Mouse (Mus musculus): Measurements from ENCODE around the gene Acsl5. TPM values are rescaled to one million over a fixed set of nuclear protein-coding genes. Genes with fewer than 3 reads are reported as not detected.

Acsl5 gene
- polyA plus RNA-seq, 1 experiment from 2014 or later: 414 TPM

DNA sequence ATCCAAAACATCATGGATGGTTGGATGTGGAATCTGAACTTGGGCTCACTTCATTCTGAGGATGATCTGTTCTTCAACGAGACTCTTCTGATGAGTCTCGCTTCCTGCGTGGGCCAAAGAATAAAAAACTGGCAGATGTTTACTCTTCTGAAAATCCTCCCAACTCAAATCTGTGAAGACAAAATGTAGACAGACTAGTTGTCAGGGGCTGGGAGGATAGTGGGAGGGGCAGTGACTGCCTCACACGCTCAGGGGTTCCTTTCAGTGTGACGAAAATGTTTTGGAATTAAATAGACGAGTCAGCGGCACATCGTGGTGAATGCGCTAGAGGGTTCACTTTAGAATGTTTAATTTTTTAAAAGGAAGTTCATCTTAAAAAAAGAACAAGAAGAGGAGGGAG, 4.4 kb downstream of the Acsl5 start:
- Histone ChIP-seq H3K9me3 (ENCODE audit: low read length) (no peaks in the 10 kb centered on the region), H3K4me2 (ENCODE audit: low read depth, low read length) (peak overlapping the region; percentile 11; the same call in 1 of the 2 replicates), H3K36me3 (replicated peaks; ENCODE audit: insufficient read depth, low read length) (0 out of 2 replicates have a peak, but pooled peaks cover 2% of the 10 kb centered on the region), H3K27me3 (ENCODE audit: insufficient read depth, low read length) (no peaks in the 10 kb centered on the region), H3K4me1 (ENCODE audit: insufficient read depth) (peaks cover 48% of the 10 kb centered on the region), H3K9ac (replicated peaks) (no peak overlapping the region), H3K4me3 (ENCODE audit: low read depth, low read length) (no peak overlapping the region), H3K27ac (ENCODE audit: low read depth) (peak overlapping the region; percentile 53; the same call in 1 of the 2 replicates)
- WGBS (ENCODE audit: insufficient replicate concordance): 73% methylated on average over 9 of the region's 9 CpGs
- no peak for ATAC-seq
- no peak for DNase-seq
- TF ChIP-seq EP300 (IDR thresholded peaks at IDR 0.05; ENCODE audit: low read depth) (no peak), CTCF (IDR thresholded peaks at IDR 0.05; ENCODE audit: low read depth) (no peak)

DNA sequence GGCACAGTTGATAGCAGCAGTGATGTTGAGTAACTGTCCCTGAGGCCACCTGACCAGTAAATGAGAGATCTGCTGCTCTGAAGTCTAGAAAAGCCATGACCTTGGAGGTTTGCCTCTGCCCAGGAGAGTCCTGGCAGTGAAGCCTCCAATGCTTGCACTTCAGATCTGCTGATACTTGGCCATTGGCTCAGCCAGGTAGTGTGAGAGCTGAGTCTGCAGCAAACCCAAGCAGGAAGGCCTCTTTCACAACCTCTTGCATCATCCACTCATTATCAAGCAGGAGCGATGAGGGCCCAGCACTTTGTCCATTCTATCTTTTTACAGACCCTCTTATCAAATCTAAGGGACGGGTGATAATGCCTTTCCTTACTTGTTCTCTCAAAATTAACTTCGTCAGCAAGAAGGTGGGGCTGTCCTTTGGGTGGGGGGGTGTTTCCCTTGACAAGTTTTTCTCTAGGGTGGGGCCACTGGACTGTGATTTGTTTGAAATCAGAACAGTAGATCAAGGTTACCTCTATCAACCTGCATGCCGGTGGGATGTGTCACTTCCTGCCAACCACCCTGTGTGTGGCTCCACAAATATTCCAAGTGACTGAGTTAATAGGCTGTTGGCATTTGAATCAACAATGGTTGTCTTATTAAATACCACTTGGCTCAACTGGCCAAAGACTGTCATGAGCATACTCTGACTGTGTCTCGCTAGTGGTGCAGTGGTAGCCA, 6.1 kb downstream of the Acsl5 start:
- H3K9me3 ChIP-seq (ENCODE audit: low read length): no peaks in the 10 kb centered on the region
- peak overlapping the region; percentile 10 for H3K4me2 ChIP-seq (ENCODE audit: low read depth, low read length)
- WGBS (ENCODE audit: insufficient replicate concordance): 32% methylated on average over 5 of the region's 5 CpGs
- H3K4me3 ChIP-seq (ENCODE audit: low read depth, low read length): no peak overlapping the region
- TF ChIP-seq EP300 (IDR thresholded peaks at IDR 0.05; ENCODE audit: low read depth): peak; percentile 13; the same call in 1 of the 2 replicates
- TF ChIP-seq CTCF (IDR thresholded peaks at IDR 0.05; ENCODE audit: low read depth): no peak
- H3K36me3 ChIP-seq (replicated peaks; ENCODE audit: insufficient read depth, low read length): peaks cover 2% of the 10 kb centered on the region; the same call in 1 of the 2 replicates
- H3K4me1 ChIP-seq (ENCODE audit: insufficient read depth): peaks cover 51% of the 10 kb centered on the region
- no peak overlapping the region for H3K9ac ChIP-seq (replicated peaks)
- peak overlapping the region; percentile 79 for H3K27ac ChIP-seq (ENCODE audit: low read depth)
- ATAC-seq (peak; percentile 65), DNase-seq (peak; percentile 44)
- H3K27me3 ChIP-seq (ENCODE audit: insufficient read depth, low read length): no peaks in the 10 kb centered on the region

DNA sequence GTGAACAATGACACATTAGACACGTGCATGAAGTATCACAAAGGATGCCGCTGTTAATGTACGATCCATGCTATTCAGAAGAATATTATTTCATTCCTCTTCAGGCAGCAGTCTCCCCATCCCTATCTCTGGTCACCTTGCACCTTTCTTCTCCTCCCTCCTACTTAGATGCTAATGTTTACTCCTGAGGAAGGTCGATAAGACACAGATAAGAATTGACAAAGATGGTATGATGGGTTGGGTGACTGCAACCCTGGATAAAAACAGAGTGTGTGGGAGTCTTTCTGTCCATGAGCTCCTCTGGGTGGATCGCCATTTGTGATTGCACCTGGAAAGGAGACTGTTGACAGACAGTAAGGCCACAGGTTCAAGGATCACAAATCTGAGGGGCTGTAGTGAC, 6.8 kb downstream of the Acsl5 start:
- peaks cover 51% of the 10 kb centered on the region for H3K4me1 ChIP-seq (ENCODE audit: insufficient read depth)
- H3K4me3 ChIP-seq (ENCODE audit: low read depth, low read length): no peak overlapping the region
- H3K27me3 ChIP-seq (ENCODE audit: insufficient read depth, low read length): no peaks in the 10 kb centered on the region
- DNase-seq: no peak
- peak overlapping the region; percentile 79 for H3K27ac ChIP-seq (ENCODE audit: low read depth)
- H3K4me2 ChIP-seq (ENCODE audit: low read depth, low read length): peak overlapping the region; percentile 10; the same call in 1 of the 2 replicates
- H3K36me3 ChIP-seq (replicated peaks; ENCODE audit: insufficient read depth, low read length): peaks cover 2% of the 10 kb centered on the region; the same call in 1 of the 2 replicates
- H3K9ac ChIP-seq (replicated peaks): no peak overlapping the region
- no peak for ATAC-seq
- no peaks in the 10 kb centered on the region for H3K9me3 ChIP-seq (ENCODE audit: low read length)
- WGBS (ENCODE audit: insufficient replicate concordance): 65% methylated on average over 5 of the region's 5 CpGs
- peak; percentile 62 for TF ChIP-seq EP300 (IDR thresholded peaks at IDR 0.05; ENCODE audit: low read depth)
- TF ChIP-seq CTCF (IDR thresholded peaks at IDR 0.05; ENCODE audit: low read depth): no peak

DNA sequence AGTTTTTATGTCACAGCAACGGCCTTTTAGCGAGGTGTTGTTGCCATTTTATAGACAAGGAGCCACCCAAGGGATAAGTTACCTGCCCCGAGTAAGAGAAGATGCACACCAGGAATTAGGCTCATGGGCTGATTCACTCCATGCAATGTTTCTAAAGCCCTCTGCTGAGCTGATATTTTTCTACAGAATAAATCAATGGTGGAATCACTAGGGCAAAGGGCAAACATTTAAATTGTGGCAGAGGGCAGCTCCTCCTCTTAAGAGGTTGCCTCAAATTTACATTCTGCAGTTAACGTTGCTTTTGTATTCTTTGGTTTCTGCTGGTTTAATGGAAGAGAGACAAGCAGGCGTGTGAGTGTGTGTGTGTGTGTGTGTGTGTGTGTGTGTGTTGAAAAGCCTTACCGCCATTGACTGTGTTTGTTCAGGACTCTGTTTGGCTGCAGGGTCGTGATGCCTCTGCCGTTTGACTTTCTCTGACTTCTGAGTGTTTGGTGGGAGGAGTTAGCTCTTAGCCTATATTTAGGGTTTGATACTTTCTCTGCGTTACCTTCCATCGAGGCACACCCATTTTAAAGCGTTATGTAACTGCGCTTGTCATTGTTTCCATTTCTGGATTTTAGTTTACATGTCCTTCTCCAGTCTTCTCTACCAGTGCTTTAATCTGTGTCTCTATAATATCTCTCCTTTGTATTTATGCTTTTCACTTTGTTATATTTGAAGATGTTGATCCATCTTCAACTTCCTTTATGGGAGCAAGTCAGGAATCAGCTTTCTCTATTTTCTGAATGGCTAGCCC, 8.8 kb downstream of the Acsl5 start:
- Histone ChIP-seq H3K4me1 (ENCODE audit: insufficient read depth) (peaks cover 43% of the 10 kb centered on the region), H3K27ac (ENCODE audit: low read depth) (peak overlapping the region; percentile 79), H3K9ac (replicated peaks) (no peak overlapping the region), H3K36me3 (replicated peaks; ENCODE audit: insufficient read depth, low read length) (peaks cover 2% of the 10 kb centered on the region; the same call in 1 of the 2 replicates), H3K4me3 (ENCODE audit: low read depth, low read length) (no peak overlapping the region), H3K27me3 (ENCODE audit: insufficient read depth, low read length) (no peaks in the 10 kb centered on the region), H3K9me3 (ENCODE audit: low read length) (no peaks in the 10 kb centered on the region), H3K4me2 (ENCODE audit: low read depth, low read length) (peak overlapping the region; percentile 41)
- 55% methylated on average over 12 of the region's 12 CpGs for WGBS (ENCODE audit: insufficient replicate concordance)
- TF ChIP-seq CTCF (IDR thresholded peaks at IDR 0.05; ENCODE audit: low read depth): no peak
- TF ChIP-seq EP300 (IDR thresholded peaks at IDR 0.05; ENCODE audit: low read depth): peak; percentile 48; the same call in 1 of the 2 replicates
- DNase-seq: no peak
- peak; percentile 68 for ATAC-seq

DNA sequence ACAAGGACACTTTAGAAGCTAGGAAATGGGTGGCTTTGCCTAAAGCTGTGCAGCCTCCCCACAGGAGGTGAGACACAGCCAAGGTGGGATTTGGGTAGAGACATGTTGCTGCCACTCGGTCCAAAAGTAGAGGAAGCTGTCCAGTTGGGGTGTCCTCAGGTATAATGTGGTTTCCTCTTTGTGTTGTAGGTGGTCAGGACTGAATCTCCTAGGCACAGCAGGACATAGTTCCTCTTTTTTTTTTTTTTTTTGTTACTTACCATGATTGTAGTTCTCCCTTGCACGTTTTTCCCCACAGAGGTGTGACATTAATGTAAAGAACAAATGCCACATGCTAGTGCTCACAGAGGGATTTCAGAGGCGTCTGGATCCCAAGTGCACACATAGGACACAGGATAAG, 13.5 kb downstream of the Acsl5 start:
- ATAC-seq (no peak), DNase-seq (no peak)
- WGBS (ENCODE audit: insufficient replicate concordance): 47% methylated on average over 3 of the region's 3 CpGs
- Histone ChIP-seq H3K27ac (ENCODE audit: low read depth) (no peak overlapping the region), H3K4me2 (ENCODE audit: low read depth, low read length) (no peak overlapping the region), H3K9me3 (ENCODE audit: low read length) (no peaks in the 10 kb centered on the region), H3K36me3 (replicated peaks; ENCODE audit: insufficient read depth, low read length) (peaks cover 20% of the 10 kb centered on the region), H3K9ac (replicated peaks) (no peak overlapping the region), H3K27me3 (ENCODE audit: insufficient read depth, low read length) (no peaks in the 10 kb centered on the region), H3K4me3 (ENCODE audit: low read depth, low read length) (no peak overlapping the region), H3K4me1 (ENCODE audit: insufficient read depth) (peaks cover 30% of the 10 kb centered on the region)
- TF ChIP-seq CTCF (IDR thresholded peaks at IDR 0.05; ENCODE audit: low read depth) (no peak), EP300 (IDR thresholded peaks at IDR 0.05; ENCODE audit: low read depth) (no peak)

DNA sequence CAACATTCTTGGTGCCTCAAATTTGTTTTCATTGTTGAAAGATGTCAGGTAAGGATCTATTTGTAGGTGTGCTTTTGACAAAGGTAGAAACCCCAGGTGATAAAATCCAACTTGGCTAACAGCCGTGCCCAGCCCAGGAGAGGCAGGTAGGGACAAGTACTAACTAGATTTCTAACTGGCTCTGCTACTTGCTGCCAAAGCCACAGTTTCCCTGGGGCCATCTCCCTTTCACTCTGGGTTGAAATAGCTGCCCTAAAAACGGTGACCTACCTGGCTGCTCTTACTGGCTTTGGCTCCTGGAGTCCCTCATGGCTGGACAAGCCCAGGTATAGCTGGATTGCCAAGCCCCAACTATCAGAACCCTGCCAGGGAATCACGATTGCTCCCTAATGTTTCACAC, 15.0 kb downstream of the Acsl5 start:
- Histone ChIP-seq H3K9ac (replicated peaks) (no peak overlapping the region), H3K36me3 (replicated peaks; ENCODE audit: insufficient read depth, low read length) (peaks cover 33% of the 10 kb centered on the region), H3K4me3 (ENCODE audit: low read depth, low read length) (no peak overlapping the region), H3K27me3 (ENCODE audit: insufficient read depth, low read length) (no peaks in the 10 kb centered on the region), H3K4me1 (ENCODE audit: insufficient read depth) (peaks cover 28% of the 10 kb centered on the region), H3K4me2 (ENCODE audit: low read depth, low read length) (no peak overlapping the region), H3K9me3 (ENCODE audit: low read length) (no peaks in the 10 kb centered on the region), H3K27ac (ENCODE audit: low read depth) (no peak overlapping the region)
- WGBS (ENCODE audit: insufficient replicate concordance): 83% methylated on average over 3 of the region's 3 CpGs
- DNase-seq: no peak
- TF ChIP-seq CTCF (IDR thresholded peaks at IDR 0.05; ENCODE audit: low read depth) (no peak), EP300 (IDR thresholded peaks at IDR 0.05; ENCODE audit: low read depth) (no peak)
- ATAC-seq: no peak
